Mouse (Mus musculus): ENCODE measurements around the gene Frmd4a. TPM values are rescaled to one million over a fixed set of nuclear protein-coding genes. Genes with fewer than 3 reads are reported as not detected.

Gene Frmd4a
- total and polyA plus RNA-seq, 2 experiments from 2014 or later, result 11.9 to 44.1 TPM

DNA sequence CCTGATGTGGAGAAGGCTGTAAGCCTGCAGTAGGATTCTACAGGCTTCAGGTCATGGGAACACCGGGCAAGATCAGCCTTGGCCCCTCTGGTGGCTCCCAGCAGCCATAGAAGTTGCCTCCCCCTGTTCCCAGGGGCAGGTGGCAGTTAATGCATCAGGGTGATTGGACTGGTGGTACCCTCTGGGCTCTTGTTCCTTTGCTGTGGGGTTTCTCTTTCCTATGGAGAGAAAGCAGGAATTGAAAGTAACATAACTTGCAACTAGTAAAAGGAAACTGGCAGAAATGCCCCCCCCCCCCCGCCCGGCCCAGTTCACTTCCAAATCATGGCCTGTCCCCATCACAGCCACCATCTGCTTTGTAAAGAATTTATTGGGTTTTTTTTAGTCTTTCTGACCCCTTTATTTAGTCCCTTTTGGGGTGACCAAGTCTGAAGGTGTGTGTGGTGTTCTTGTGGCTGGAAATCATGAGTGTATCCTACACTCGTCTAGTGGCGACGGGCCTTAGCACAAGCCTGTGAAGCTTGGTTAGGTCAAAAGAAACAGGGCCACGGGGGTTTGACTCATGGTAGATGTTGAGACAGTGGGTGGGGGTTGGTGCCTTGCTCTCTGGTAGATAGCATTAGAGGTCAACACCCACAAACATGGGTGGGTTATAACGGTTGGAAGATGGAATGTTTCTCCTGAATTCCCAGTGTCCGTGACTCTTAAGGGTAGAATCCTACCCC is 549.6 kb downstream of the Frmd4a start:
- Histone ChIP-seq H3K9ac (replicated peaks; ENCODE audit: low read depth, low read length) (no peak overlapping the region), H3K9me3 (replicated peaks; ENCODE audit: control insufficient read depth, low read length) (no peaks in the 10 kb centered on the region), H3K27ac (ENCODE audit: low read depth) (no peak overlapping the region), H3K27me3 (ENCODE audit: control insufficient read depth, insufficient read depth, low read length) (no peaks in the 10 kb centered on the region), H3K4me1 (ENCODE audit: control insufficient read depth, insufficient read depth) (peaks cover 53% of the 10 kb centered on the region), H3K4me3 (ENCODE audit: low read depth, low read length) (no peak overlapping the region), H3K36me3 (replicated peaks; ENCODE audit: control insufficient read depth, insufficient read depth, low read length) (peaks cover 30% of the 10 kb centered on the region), H3K4me2 (ENCODE audit: low read depth, low read length) (no peak overlapping the region)
- no peak for ATAC-seq (ENCODE audit: insufficient read depth, low read depth)
- no peak for DNase-seq (ENCODE audit: low spot score)
- TF ChIP-seq CTCF (IDR thresholded peaks at IDR 0.05; ENCODE audit: low read depth) (no peak), EP300 (IDR thresholded peaks at IDR 0.05; ENCODE audit: low read depth) (no peak)
- WGBS, result 87% methylated on average over 9 of the region's 9 CpGs

DNA sequence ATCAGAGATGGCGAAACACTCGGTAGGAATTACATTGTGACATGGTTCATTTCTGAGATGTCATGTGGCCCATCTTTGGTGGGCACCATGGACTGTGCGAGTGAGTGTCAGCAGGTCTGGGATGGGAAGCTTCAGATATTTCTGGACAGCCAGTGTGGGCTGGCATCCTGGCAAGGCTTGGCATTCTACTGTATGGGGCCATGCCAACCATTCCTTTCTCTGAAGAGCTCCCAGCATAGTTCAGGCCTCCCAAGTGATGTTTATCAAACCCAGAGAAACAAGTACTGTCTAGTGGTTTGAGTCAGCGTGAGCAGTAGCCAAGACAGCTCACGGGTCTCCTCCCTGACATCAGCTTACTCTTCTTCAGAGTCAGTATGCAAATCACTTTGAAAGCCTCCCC is 551.5 kb downstream of the Frmd4a start:
- DNase-seq (ENCODE audit: low spot score) (no peak), ATAC-seq (ENCODE audit: insufficient read depth, low read depth) (peak; percentile 28)
- H3K9ac ChIP-seq (replicated peaks; ENCODE audit: low read depth, low read length), result no peak overlapping the region
- H3K27me3 ChIP-seq (ENCODE audit: control insufficient read depth, insufficient read depth, low read length), result no peaks in the 10 kb centered on the region
- peak overlapping the region; percentile 50 for H3K27ac ChIP-seq (ENCODE audit: low read depth)
- peaks cover 48% of the 10 kb centered on the region for H3K36me3 ChIP-seq (replicated peaks; ENCODE audit: control insufficient read depth, insufficient read depth, low read length)
- peaks cover 37% of the 10 kb centered on the region for H3K4me1 ChIP-seq (ENCODE audit: control insufficient read depth, insufficient read depth)
- WGBS, result 46% methylated on average over 5 of the region's 5 CpGs
- no peak overlapping the region for H3K4me3 ChIP-seq (ENCODE audit: low read depth, low read length)
- no peak overlapping the region for H3K4me2 ChIP-seq (ENCODE audit: low read depth, low read length)
- H3K9me3 ChIP-seq (replicated peaks; ENCODE audit: control insufficient read depth, low read length), result no peaks in the 10 kb centered on the region
- no peak for TF ChIP-seq EP300 (IDR thresholded peaks at IDR 0.05; ENCODE audit: low read depth)
- TF ChIP-seq CTCF (IDR thresholded peaks at IDR 0.05; ENCODE audit: low read depth), result no peak

DNA sequence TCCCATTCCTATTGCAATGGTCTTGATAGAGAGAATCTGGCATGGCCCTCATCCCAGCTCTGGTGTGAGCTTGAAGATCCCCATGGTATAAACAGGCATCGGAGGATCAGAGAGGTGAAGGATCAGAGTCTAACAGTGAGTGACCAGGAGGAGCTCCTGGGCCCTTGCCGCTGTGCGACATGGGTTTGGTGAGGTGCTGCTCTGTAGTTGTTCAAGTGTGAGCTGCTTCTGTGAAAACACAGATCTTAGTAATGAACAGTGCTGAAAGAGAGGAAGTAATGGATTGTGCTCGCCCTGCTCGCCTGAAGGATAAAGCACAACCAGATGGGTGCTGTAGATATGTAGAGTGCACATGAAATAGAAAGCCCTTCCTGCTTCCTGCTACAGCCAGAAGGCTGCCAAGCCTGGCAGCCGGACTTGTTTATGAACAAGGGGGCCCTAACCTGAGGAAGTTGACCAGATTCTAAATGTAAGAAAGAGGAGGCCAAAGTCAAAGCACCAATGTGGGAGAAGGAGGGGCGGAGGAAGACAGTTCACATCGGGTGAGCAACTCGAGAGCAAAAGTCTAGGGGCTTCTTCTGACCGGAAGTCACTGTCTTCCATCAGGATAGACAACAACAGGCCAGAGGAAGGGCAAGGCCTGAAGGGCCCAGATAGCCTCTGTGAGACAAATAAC is 552.8 kb downstream of the Frmd4a start:
- no peak for TF ChIP-seq CTCF (IDR thresholded peaks at IDR 0.05; ENCODE audit: low read depth)
- peak; percentile 53; the same call in 1 of the 2 replicates for TF ChIP-seq EP300 (IDR thresholded peaks at IDR 0.05; ENCODE audit: low read depth)
- ATAC-seq (ENCODE audit: insufficient read depth, low read depth), result peak; percentile 54
- H3K27me3 ChIP-seq (ENCODE audit: control insufficient read depth, insufficient read depth, low read length), result no peaks in the 10 kb centered on the region
- H3K27ac ChIP-seq (ENCODE audit: low read depth), result peak overlapping the region; percentile 73
- peak; percentile 61 for DNase-seq (ENCODE audit: low spot score)
- no peak overlapping the region for H3K4me2 ChIP-seq (ENCODE audit: low read depth, low read length)
- H3K4me3 ChIP-seq (ENCODE audit: low read depth, low read length), result no peak overlapping the region
- peaks cover 62% of the 10 kb centered on the region for H3K36me3 ChIP-seq (replicated peaks; ENCODE audit: control insufficient read depth, insufficient read depth, low read length)
- H3K9me3 ChIP-seq (replicated peaks; ENCODE audit: control insufficient read depth, low read length), result no peaks in the 10 kb centered on the region
- H3K4me1 ChIP-seq (ENCODE audit: control insufficient read depth, insufficient read depth), result peaks cover 25% of the 10 kb centered on the region
- no peak overlapping the region for H3K9ac ChIP-seq (replicated peaks; ENCODE audit: low read depth, low read length)
- 57% methylated on average over 10 of the region's 10 CpGs for WGBS

DNA sequence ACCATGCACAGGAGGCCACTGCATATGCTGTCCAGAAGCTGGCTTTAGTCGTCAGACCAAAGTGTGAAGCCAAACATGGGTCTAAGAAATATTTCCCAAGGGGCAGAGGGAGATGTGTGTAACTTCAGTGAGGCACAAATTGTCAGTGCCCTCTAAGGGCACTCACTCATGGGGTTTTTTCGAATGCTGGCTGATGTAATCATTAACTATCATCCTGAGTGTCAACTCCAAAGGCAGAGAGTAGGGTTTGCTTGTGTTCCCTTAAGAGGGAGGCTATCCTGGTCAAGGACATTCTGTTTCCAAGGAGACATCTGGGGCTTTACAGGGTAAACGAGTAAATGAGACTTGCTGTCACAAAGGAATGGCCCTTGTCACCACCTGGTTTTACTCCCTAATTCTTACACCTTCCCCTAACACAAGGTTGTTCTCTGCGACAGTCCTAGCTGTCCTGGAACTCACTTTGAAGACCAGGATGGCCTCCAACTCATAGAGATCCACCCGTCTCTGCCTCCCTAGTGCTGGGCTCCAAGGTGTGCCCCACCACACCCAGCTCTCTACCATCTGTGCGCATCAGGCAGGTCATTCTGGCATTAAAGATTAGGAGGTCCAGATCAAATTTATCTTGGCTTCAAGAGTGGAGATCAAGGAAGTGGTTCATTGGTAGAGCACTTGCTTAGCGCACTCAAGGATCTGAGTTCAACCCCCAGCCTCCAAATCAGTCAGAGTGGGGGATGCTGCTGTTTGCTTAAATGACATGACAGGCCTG is 555.2 kb downstream of the Frmd4a start:
- WGBS, result 71% methylated on average over 7 of the region's 7 CpGs
- H3K4me1 ChIP-seq (ENCODE audit: control insufficient read depth, insufficient read depth), result peaks cover 26% of the 10 kb centered on the region
- ATAC-seq (ENCODE audit: insufficient read depth, low read depth) (no peak), DNase-seq (ENCODE audit: low spot score) (no peak)
- peaks cover 61% of the 10 kb centered on the region for H3K36me3 ChIP-seq (replicated peaks; ENCODE audit: control insufficient read depth, insufficient read depth, low read length)
- no peak overlapping the region for H3K4me3 ChIP-seq (ENCODE audit: low read depth, low read length)
- no peak overlapping the region for H3K9ac ChIP-seq (replicated peaks; ENCODE audit: low read depth, low read length)
- no peak for TF ChIP-seq EP300 (IDR thresholded peaks at IDR 0.05; ENCODE audit: low read depth)
- TF ChIP-seq CTCF (IDR thresholded peaks at IDR 0.05; ENCODE audit: low read depth), result no peak
- no peaks in the 10 kb centered on the region for H3K27me3 ChIP-seq (ENCODE audit: control insufficient read depth, insufficient read depth, low read length)
- no peak overlapping the region for H3K27ac ChIP-seq (ENCODE audit: low read depth)
- no peak overlapping the region for H3K4me2 ChIP-seq (ENCODE audit: low read depth, low read length)
- no peaks in the 10 kb centered on the region for H3K9me3 ChIP-seq (replicated peaks; ENCODE audit: control insufficient read depth, low read length)

DNA sequence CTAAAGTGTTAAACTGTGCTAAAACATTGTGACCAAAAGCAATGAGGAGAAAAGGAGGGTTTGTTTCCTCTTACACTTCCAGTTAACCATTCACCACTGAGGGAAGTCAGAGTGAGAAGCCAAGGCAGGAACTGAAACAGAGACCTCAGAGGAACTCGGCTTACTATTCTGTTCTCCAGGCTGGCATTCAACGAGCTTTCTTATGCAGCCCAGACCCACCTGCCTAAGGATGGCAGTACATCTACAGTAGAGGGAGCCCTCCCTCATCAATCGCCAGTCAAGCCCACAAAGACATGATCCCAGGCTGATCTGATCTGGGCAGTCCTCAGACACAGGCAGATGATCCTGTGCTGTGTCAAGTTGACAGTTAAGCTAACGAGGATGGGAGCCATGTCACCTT is 555.9 kb downstream of the Frmd4a start:
- H3K36me3 ChIP-seq (replicated peaks; ENCODE audit: control insufficient read depth, insufficient read depth, low read length), result peaks cover 59% of the 10 kb centered on the region
- no peak overlapping the region for H3K4me3 ChIP-seq (ENCODE audit: low read depth, low read length)
- 49% methylated on average over 4 of the region's 4 CpGs for WGBS
- no peaks in the 10 kb centered on the region for H3K9me3 ChIP-seq (replicated peaks; ENCODE audit: control insufficient read depth, low read length)
- ATAC-seq (ENCODE audit: insufficient read depth, low read depth) (no peak), DNase-seq (ENCODE audit: low spot score) (no peak)
- H3K4me2 ChIP-seq (ENCODE audit: low read depth, low read length), result no peak overlapping the region
- H3K9ac ChIP-seq (replicated peaks; ENCODE audit: low read depth, low read length), result no peak overlapping the region
- no peak for TF ChIP-seq EP300 (IDR thresholded peaks at IDR 0.05; ENCODE audit: low read depth)
- TF ChIP-seq CTCF (IDR thresholded peaks at IDR 0.05; ENCODE audit: low read depth), result no peak
- peaks cover 30% of the 10 kb centered on the region for H3K4me1 ChIP-seq (ENCODE audit: control insufficient read depth, insufficient read depth)
- no peaks in the 10 kb centered on the region for H3K27me3 ChIP-seq (ENCODE audit: control insufficient read depth, insufficient read depth, low read length)
- H3K27ac ChIP-seq (ENCODE audit: low read depth), result no peak overlapping the region

Measured in heart, postnatal 0 days (tissue).